Mouse (Mus musculus) kidney, adult 2 months (tissue): ENCODE measurements at regions not wholly inside any gene's neighbourhood (a gene's known extent, or its start where the extent isn't known, plus 50 kb on each side); places are given as distances from the start of the nearest gene placed in this dataset.

ENCODE experiments used
- CTCF ChIP-seq: fragments of 200-500 bp; conservative IDR thresholded peaks from 2 replicates; pipeline ENCODE4 v1.5.1; 2011; ENCODE audit warnings: low read depth, mild to moderate bottlenecking, control low read depth, low read length, moderate library complexity, mixed read lengths; ENCODE audit not compliant: insufficient read depth, insufficient read length
- POLR2A ChIP-seq: fragments of 200-500 bp; IDR thresholded peaks from one replicate; pipeline ENCODE4 v1.6.1; 2011; ENCODE audit warnings: low read depth, low read length, control low read depth

DNA sequence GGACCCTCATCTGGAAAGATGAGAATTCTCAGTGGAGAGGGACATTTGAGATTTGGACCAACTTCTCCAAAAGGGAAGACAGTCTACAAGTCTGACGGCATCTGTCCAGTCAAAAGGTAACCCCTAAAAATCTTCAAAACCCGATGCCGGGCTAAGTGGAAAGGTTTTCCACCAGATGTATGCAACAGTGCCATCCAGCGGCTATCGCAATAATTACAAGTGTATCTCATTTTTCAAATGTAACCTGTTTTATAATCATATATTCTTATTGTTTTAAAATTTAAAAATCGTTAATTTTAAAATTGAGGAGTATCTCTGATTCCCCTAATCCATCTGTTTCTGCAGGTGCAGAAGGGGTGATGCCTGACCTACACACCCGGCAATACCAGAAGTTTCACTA lies 346.8 kb upstream of the Hnrnpa3 start:
- TF ChIP-seq CTCF (peak; percentile 46), POLR2A (no peak)
